Mouse (Mus musculus) Patski (cell line): ENCODE results near the gene Flywch2. TPM values are rescaled to one million over a fixed set of nuclear protein-coding genes. Genes with fewer than 3 reads are reported as not detected.

Experiments used
- ATAC-seq: fragments of 100-300 bp; one replicate; pipeline ENCODE4 v1.8.0; 2021
- CTCF ChIA-PET: fragments of 350-600 bp; sonication (Branson Sonifier 250); formaldehyde crosslinking; loops from one replicate; lab custom pipeline; 2022; ENCODE audit warnings: inconsistent platforms; lab: Charles Lee
- POLR2A ChIA-PET: fragments of 350-600 bp; sonication (Branson Sonifier 250); formaldehyde crosslinking; loops from one replicate; lab custom pipeline; 2022; ENCODE audit warnings: antibody characterized with exemption, inconsistent platforms; lab: Charles Lee
- DNase-seq: peaks from one replicate; pipeline ENCODE4 v3.0.0-alpha.2; 2011; ENCODE audit warnings: low read depth, low spot score
- H3K27me3 ChIP-seq: fragments of 371-371 bp; one replicate; pipeline ENCODE4 v1.5.1; 2021
- CTCF ChIP-seq: fragments of 100-300 bp; IDR thresholded peaks from one replicate; pipeline ENCODE4 v1.5.1; 2021
- in situ Hi-C: fragments of 300-500 bp; cut with MboI; formaldehyde crosslinking; loops from 3 replicates; pipeline ENCODE4 v1.11.1; 2018; ENCODE audit warnings: low pct_unique_long_range_greater_than_20kb, mixed read lengths
- polyA plus RNA-seq: library from polyadenylated mRNA; unstranded; gene quantifications from one replicate; pipeline ENCODE4 v1.2.3, GENCODE M21; 2021

Gene Flywch2
- polyA plus RNA-seq, 1 experiment from 2014 or later, result 7.9 TPM

DNA sequence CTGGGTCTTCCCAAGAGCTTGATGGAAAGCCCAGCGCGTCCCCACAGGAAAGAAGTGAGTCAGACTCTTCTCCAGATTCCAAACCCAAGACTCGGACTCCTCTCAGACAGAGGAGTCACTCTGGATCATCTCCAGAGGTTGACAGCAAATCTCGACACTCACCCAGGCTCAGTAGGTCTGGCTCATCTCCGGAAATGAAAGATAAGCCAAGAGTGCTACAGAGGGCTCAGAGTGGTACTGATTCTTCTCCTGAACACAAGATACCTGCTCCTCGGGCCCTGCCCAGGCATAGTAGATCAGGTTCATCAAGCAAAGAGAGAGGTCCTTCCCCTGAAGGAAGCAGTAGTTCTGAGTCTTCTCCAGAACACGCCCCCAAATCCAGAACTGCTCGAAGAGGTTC, 32.7 kb upstream of the Flywch2 start:
- DNase-seq (no peak), ATAC-seq (no peak)
- no peak for TF ChIP-seq CTCF
- ChIA-PET POLR2A (no interaction called here), CTCF (no interaction called here)
- in situ Hi-C loops, result no loop called here
- no peaks in the 10 kb centered on the region for H3K27me3 ChIP-seq

DNA sequence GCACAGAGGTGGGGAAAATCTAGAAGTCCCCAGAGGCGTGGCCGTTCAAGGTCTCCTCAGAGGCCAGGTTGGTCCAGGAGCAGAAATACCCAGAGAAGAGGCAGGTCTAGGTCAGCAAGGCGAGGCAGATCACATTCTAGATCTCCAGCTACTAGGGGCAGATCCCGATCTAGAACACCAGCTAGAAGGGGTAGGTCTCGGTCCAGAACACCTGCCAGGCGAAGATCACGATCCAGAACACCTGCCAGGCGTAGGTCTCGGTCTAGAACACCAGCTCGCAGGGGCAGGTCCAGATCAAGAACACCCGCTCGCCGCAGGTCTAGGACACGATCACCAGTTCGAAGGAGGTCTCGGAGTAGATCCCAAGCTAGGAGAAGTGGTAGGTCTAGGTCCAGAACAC, 29.8 kb upstream of the Flywch2 start:
- CTCF ChIA-PET, result no interaction called here
- TF ChIP-seq CTCF, result no peak
- ATAC-seq, result no peak

DNA sequence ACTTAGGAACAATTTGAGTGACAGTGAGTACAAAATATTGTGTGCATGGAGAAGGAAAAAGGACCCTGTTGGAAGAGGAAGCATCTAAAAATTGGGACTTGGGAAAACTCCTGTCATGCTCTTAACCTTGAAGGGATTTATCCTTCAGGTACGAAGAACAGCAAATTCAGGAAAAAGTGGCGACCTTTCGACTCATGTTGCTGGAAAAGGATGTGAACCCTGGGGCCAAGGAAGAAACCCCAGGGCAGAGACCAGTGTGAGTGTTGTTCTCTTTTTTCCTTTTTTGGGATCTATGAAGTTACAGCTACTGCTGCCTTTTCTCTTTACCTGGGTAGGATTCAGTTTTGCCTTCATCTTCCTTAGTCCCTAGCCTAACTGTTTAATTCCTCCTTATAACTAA, 22.0 kb upstream of the Flywch2 start:
- ChIA-PET CTCF (interaction anchor here (1.1 to 1.7 kb wide), 3 partner anchors 13 to 59 kb away, joined by 3 to 5 read pairs (median 5); no protein-coding TSS in a partner anchor), POLR2A (no interaction called here)
- no peak for DNase-seq
- no peak for ATAC-seq
- in situ Hi-C loops, result no loop called here
- no peaks in the 10 kb centered on the region for H3K27me3 ChIP-seq
- no peak for TF ChIP-seq CTCF

More for the DNA sequence above, 29.8 kb upstream of the Flywch2 start:
- POLR2A ChIA-PET, result interaction anchor here (1.5 kb wide), 1 partner anchor 11 kb away, joined by 3 read pairs; no protein-coding TSS in a partner anchor
- in situ Hi-C loops, result no loop called here
- no peaks in the 10 kb centered on the region for H3K27me3 ChIP-seq
- DNase-seq, result no peak

DNA sequence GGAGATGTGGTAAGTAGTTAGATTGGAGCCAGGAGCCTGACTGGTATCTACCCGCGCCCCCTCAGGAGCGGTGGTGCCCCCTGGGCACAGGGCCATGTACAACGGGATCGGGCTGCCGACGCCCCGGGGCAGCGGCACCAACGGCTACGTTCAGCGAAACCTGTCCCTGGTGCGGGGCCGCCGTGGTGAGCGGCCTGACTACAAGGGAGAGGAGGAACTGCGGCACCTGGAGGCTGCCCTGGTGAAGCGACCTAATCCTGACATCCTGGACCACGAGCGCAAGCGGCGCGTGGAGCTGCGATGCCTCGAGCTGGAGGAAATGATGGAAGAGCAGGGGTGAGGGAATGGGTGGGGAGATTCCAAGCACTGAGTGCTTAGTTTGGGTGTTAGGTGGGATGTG, 21.0 kb upstream of the Flywch2 start:
- ChIA-PET POLR2A (no interaction called here), CTCF (interaction anchor here (0.6 to 1.7 kb wide), 6 partner anchors 14 to 58 kb away, joined by 3 to 6 read pairs (median 3); partner anchors contain the start of gene Srrm2)
- no peaks in the 10 kb centered on the region for H3K27me3 ChIP-seq
- peak; percentile 86 for TF ChIP-seq CTCF
- ATAC-seq (no peak), DNase-seq (no peak)
- in situ Hi-C loops, result no loop called here

DNA sequence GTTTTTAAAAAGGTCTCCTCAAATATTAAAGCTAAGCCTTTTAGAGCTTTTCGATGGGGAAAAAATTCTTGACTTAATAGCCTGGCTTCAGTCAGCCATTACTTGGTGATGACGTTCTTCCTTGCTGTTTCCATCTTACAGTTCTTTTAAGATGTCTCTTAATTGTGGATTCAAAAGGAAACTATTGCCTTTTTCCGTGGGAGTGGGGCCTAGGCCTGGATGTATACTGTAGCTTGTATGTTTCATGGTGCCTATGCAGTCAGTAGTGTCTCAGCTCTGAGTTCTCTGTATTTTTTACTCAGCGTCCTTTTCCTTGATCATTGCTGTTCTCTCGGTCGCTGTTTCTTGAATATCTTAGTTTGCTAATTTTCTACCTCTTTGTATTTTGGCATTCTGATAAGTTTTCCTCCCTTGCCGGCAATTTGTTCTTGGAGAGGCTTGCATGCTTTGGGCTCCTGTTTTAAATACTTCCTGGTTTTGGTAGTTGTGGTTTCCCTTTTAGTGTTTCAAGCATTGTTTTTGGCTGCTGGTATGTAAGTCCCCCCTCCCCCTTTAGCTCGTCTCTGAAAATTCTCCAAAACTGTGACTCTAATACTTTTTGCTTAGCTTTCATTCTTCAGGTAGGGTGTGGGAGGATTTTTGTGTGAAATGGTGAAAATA, 18.7 kb upstream of the Flywch2 start:
- H3K27me3 ChIP-seq, result no peaks in the 10 kb centered on the region
- POLR2A ChIA-PET, result interaction anchor here (0.8 to 1.3 kb wide), 2 partner anchors 11 to 30 kb away, joined by 3 to 4 read pairs; no protein-coding TSS in a partner anchor
- in situ Hi-C loops, result no loop called here
- no peak for DNase-seq
- TF ChIP-seq CTCF, result no peak
- CTCF ChIA-PET, result interaction anchor here (1.1 kb wide), 1 partner anchor 31 kb away, joined by 4 read pairs; no protein-coding TSS in a partner anchor
- ATAC-seq, result no peak

DNA sequence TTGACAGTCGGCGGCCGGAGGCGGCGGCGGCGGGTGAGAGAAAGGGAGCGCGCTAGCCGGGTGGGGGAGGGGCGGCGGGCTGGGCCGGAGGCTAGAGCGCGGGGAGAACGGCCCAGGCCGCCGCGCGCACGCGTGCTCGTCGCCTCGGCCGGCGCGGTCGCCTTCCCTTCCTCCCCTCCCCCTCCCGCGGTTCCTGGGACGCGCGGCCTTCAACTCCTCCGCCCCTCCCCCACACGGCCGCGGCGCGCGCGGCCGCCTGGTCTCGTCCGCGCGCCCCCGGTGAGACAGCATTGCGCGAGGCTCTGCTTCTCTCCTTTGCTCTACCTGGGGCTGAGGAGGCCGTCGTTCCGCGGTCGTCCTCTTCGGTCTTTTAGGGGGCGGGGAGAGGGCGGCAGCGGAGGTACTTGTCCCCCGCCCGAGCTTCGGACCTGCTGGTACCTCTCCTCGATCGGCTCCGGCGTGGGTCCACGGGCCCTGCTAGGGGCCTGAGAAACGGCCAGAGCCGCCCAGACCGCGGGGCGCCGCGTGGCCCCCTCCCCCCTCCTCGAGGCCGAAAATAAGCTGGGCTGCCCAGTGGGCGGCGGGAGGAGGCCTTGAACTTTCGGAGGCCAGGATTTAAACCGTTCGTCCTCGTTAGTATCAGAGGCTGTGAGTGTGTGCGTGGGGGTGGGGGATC, 17.6 kb upstream of the Flywch2 start:
- DNase-seq, result no peak
- no peak for TF ChIP-seq CTCF
- in situ Hi-C loops, result no loop called here
- ChIA-PET CTCF (interaction anchor here (0.9 to 1.1 kb wide), 2 partner anchors 30 to 41 kb away, joined by 4 to 5 read pairs; partner anchors contain the start of genes Prss32 and Prss41), POLR2A (interaction anchor here (0.8 to 1.1 kb wide), 2 partner anchors 29 to 53 kb away, joined by 3 to 4 read pairs; no protein-coding TSS in a partner anchor)
- peak; percentile 32 for ATAC-seq
- no peaks in the 10 kb centered on the region for H3K27me3 ChIP-seq

DNA sequence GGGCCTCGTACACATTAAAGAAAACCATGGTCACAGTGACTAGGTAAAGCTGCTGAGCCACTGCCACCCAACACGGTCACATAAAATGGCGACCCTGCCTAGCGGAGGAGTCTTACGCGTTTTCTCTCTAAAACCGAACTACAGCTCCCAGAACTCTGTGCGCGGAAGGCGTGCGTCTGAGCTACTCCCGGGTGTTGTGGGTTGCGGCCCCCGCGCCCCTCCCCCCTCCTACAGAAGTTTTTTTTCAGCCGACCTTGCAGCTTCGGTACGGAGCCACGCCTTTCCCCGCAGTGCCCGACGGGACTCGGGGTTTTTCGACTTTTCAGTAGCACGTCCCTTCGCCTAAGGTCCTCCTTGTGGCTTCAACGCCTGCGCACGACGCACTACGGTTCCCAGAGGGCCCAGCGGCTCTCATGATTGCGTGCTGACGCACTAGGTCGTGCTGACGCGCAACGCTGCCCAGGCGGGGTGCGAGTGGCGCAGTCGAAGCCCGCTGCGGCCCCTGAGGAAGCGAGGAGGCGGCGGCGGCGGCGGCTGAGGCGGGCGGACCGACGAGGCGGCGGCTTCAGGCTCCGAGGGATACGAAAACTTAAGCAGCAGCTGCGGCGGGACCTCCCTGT, 17.0 kb upstream of the Flywch2 start:
- ATAC-seq (peak; percentile 96), DNase-seq (peak; percentile 94)
- no peak for TF ChIP-seq CTCF
- ChIA-PET POLR2A (interaction anchor here (0.6 to 1.1 kb wide), 2 partner anchors 54 to 409 kb away, joined by 3 to 4 read pairs; no protein-coding TSS in a partner anchor), CTCF (interaction anchor here (0.9 to 1.6 kb wide), 3 partner anchors 16 to 41 kb away, joined by 4 to 5 read pairs (median 5); partner anchors contain the start of genes Prss32 and Prss41)
- H3K27me3 ChIP-seq, result no peaks in the 10 kb centered on the region
- in situ Hi-C loops, result no loop called here

DNA sequence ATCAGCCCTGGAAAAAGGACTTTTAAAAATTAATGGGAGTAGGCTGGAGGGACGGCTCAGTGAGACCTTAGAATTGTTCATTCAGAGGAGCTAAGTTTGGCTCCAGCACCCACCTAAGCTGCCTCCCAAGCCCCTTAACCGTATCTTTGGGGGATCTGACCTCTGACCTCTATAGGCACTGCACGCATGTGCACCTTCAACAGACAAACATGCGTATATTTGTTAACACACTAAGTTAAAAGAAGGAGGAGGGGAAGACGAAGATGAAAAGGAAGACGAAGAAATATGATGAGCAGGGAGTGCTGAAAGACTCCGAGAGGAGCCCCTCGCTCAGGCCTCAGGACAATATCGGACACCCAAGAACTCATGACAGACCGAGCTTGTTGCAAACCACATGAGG, 15.7 kb upstream of the Flywch2 start:
- POLR2A ChIA-PET, result no interaction called here
- in situ Hi-C loops, result no loop called here
- no peak for TF ChIP-seq CTCF
- CTCF ChIA-PET, result interaction anchor here (0.7 to 1.6 kb wide), 4 partner anchors 12 to 34 kb away, joined by 3 to 5 read pairs (median 4); partner anchors contain the start of genes Elob, Prss33 and Srrm2
- DNase-seq (no peak), ATAC-seq (no peak)
- no peaks in the 10 kb centered on the region for H3K27me3 ChIP-seq

DNA sequence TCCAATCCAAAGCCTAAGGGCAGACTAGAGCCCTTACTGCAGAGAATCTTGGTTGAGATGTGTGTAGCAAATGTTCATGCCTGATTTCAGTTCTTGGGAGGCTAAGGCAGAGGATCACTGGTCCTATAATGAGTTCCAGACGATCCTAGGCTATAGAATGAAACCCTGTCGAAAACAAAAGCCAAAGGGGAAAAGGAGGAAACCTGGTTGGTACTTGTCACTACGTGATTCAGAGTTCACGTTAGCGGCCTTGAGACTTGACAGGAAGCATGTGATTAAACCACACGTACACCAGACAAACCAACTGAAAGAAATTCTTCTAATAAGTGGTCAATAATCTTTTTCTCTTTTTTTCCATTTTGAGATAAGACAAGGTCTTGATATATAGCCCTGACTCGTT, 11.4 kb upstream of the Flywch2 start:
- ChIA-PET CTCF (no interaction called here), POLR2A (no interaction called here)
- no peak for ATAC-seq
- no peaks in the 10 kb centered on the region for H3K27me3 ChIP-seq
- TF ChIP-seq CTCF, result no peak
- in situ Hi-C loops, result no loop called here
- DNase-seq, result no peak

DNA sequence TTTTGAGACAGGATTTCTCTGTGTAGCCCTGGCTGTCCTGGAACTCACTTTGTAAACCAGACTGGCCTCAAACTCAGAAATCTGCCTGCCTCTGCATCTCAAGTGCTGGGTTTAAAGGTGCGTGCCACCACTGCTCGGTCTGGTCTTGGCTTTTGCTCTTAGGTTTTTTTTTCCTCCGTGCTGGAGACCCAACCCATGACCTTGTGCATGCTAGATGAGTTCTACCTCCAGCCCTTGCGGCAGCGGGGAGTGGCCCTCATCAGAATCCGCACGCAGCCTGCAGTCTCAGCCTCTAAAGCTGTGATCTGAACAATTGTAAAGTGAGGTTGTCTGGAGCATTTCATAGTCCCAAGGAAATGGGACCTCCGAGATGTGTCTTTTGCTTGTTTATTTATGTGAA, 9.4 kb upstream of the Flywch2 start:
- ChIA-PET CTCF (no interaction called here), POLR2A (no interaction called here)
- in situ Hi-C loops, result no loop called here
- no peak for TF ChIP-seq CTCF
- H3K27me3 ChIP-seq, result no peaks in the 10 kb centered on the region
- DNase-seq (no peak), ATAC-seq (no peak)
